ENCODE assay signal across 27 mouse cellular contexts in genomic region chr3:21778789-21779188, GRCm38 (mm10).
DNase-seq lines count a peak whose midpoint lies in the region; ATAC-seq and TF ChIP-seq lines count a peak whose summit lies in the region.
"Had no signal": no experiment of that assay in that cellular context is flagged by ENCODE, and none has a peak within 500 bp of the region (broad histone marks: within the 10 kb centered on the region; RNA-seq: fewer than 3 reads in every experiment).

No protein-coding gene starts in this region.

- H3K4me2 ChIP-seq in embryonic facial prominence, embryonic 14.5 days (ENCODE audit: low read depth, low read length), result no peak overlapping the region
- H3K4me2 ChIP-seq in forebrain, embryonic 12.5 days, result no peak overlapping the region
- no peak overlapping the region for H3K4me2 ChIP-seq in forebrain, embryonic 15.5 days (replicated peaks)
- no peak overlapping the region for H3K4me2 ChIP-seq in forebrain, embryonic 13.5 days
- H3K4me2 ChIP-seq in heart, embryonic 11.5 days, result no peak overlapping the region
- H3K4me2 ChIP-seq: embryonic facial prominence, embryonic 12.5 days; heart, embryonic 13.5 days; hindbrain, embryonic 14.5 days had no signal

- no peak for ATAC-seq in embryonic facial prominence, embryonic 14.5 days (ENCODE audit: low read depth)
- peak; percentile 61; the same call in 1 of the 2 replicates for ATAC-seq in forebrain, embryonic 12.5 days (ENCODE audit: low FRiP score)
- ATAC-seq in forebrain, embryonic 15.5 days (replicated peaks), result no peak
- peak; percentile 38; the same call in 1 of the 2 replicates for ATAC-seq in forebrain, embryonic 13.5 days
- no peak for ATAC-seq in heart, embryonic 11.5 days (replicated peaks; ENCODE audit: insufficient number of reproducible peaks, low FRiP score, low TSS enrichment)
- ATAC-seq: CD4-positive, CD25-positive, alpha-beta regulatory T cell, adult 4 months; hindbrain, postnatal 0 days; intestine, postnatal 0 days had no signal

- no peak overlapping the region for H3K27ac ChIP-seq in embryonic facial prominence, embryonic 14.5 days (replicated peaks; ENCODE audit: low read depth, low read length)
- H3K27ac ChIP-seq in embryonic facial prominence, embryonic 10.5 days (replicated peaks), result no peak overlapping the region
- no peak overlapping the region for H3K27ac ChIP-seq in forebrain, embryonic 12.5 days
- H3K27ac ChIP-seq in forebrain, embryonic 15.5 days (replicated peaks), result no peak overlapping the region
- H3K27ac ChIP-seq in forebrain, embryonic 13.5 days, result no peak overlapping the region
- H3K27ac ChIP-seq in heart, embryonic 11.5 days (ENCODE audit: low read depth, low read length), result no peak overlapping the region
- H3K27ac ChIP-seq: embryonic facial prominence, embryonic 12.5 days; gastrocnemius, adult 2 months; heart, embryonic 13.5 days; hindbrain, embryonic 14.5 days; hindbrain, postnatal 0 days had no signal

- no peak overlapping the region for H3K9ac ChIP-seq in embryonic facial prominence, embryonic 14.5 days (ENCODE audit: low read depth, low read length)
- H3K9ac ChIP-seq in forebrain, embryonic 12.5 days, result no peak overlapping the region
- no peak overlapping the region for H3K9ac ChIP-seq in forebrain, embryonic 15.5 days (replicated peaks)
- H3K9ac ChIP-seq in forebrain, embryonic 13.5 days, result no peak overlapping the region
- no peak overlapping the region for H3K9ac ChIP-seq in heart, embryonic 11.5 days (ENCODE audit: low read depth, low read length)
- H3K9ac ChIP-seq: embryonic facial prominence, embryonic 12.5 days; heart, embryonic 13.5 days; hindbrain, embryonic 14.5 days had no signal

- H3K9me3 ChIP-seq in embryonic facial prominence, embryonic 14.5 days (ENCODE audit: control insufficient read depth, low read length), result no peaks in the 10 kb centered on the region
- H3K9me3 ChIP-seq in embryonic facial prominence, embryonic 10.5 days, result no peaks in the 10 kb centered on the region
- H3K9me3 ChIP-seq in forebrain, embryonic 12.5 days, result no peaks in the 10 kb centered on the region
- no peaks in the 10 kb centered on the region for H3K9me3 ChIP-seq in forebrain, embryonic 15.5 days
- no peaks in the 10 kb centered on the region for H3K9me3 ChIP-seq in forebrain, embryonic 13.5 days (replicated peaks)
- H3K9me3 ChIP-seq in heart, embryonic 11.5 days (replicated peaks; ENCODE audit: control insufficient read depth, low read length), result no peaks in the 10 kb centered on the region
- H3K9me3 ChIP-seq: embryonic facial prominence, embryonic 12.5 days; heart, embryonic 13.5 days had no signal

- no peak for TF ChIP-seq CTCF in brain, embryonic 14.5 days (IDR thresholded peaks at IDR 0.05; ENCODE audit: borderline replicate concordance, extremely low read depth, insufficient read depth, insufficient read length)

- no peaks in the 10 kb centered on the region for H3K4me1 ChIP-seq in embryonic facial prominence, embryonic 14.5 days (ENCODE audit: control insufficient read depth, insufficient read depth, low read length)
- H3K4me1 ChIP-seq in embryonic facial prominence, embryonic 10.5 days, result no peaks in the 10 kb centered on the region
- no peaks in the 10 kb centered on the region for H3K4me1 ChIP-seq in forebrain, embryonic 12.5 days
- H3K4me1 ChIP-seq in forebrain, embryonic 15.5 days, result no peaks in the 10 kb centered on the region
- H3K4me1 ChIP-seq in forebrain, embryonic 13.5 days, result 0 out of 2 replicates have a peak, but pooled peaks cover 4% of the 10 kb centered on the region
- H3K4me1 ChIP-seq in heart, embryonic 11.5 days (ENCODE audit: control insufficient read depth, insufficient read depth, low read length), result no peaks in the 10 kb centered on the region
- H3K4me1 ChIP-seq: embryonic facial prominence, embryonic 12.5 days had no signal

- 75% methylated on average over 4 of the region's 4 CpGs for WGBS in embryonic facial prominence, embryonic 14.5 days
- 72% methylated on average over 4 of the region's 4 CpGs for WGBS in embryonic facial prominence, embryonic 10.5 days
- 16% methylated on average over 4 of the region's 4 CpGs for WGBS in forebrain, embryonic 12.5 days
- 2% methylated on average over 4 of the region's 4 CpGs for WGBS in forebrain, embryonic 15.5 days
- WGBS in forebrain, embryonic 13.5 days, result 10% methylated on average over 4 of the region's 4 CpGs
- 41% methylated on average over 4 of the region's 4 CpGs for WGBS in heart, embryonic 11.5 days (ENCODE audit: insufficient replicate concordance)

- no peak overlapping the region for H3K4me3 ChIP-seq in embryonic facial prominence, embryonic 14.5 days (ENCODE audit: low read depth, low read length)
- H3K4me3 ChIP-seq in embryonic facial prominence, embryonic 10.5 days, result no peak overlapping the region
- no peak overlapping the region for H3K4me3 ChIP-seq in forebrain, embryonic 12.5 days (replicated peaks)
- no peak overlapping the region for H3K4me3 ChIP-seq in forebrain, embryonic 15.5 days
- no peak overlapping the region for H3K4me3 ChIP-seq in forebrain, embryonic 13.5 days
- no peak overlapping the region for H3K4me3 ChIP-seq in heart, embryonic 11.5 days (ENCODE audit: low read depth, low read length)
- H3K4me3 ChIP-seq: embryonic facial prominence, embryonic 12.5 days; erythroblast, embryonic 14.5 days; gastrocnemius, adult 2 months; heart, embryonic 13.5 days had no signal

- peak; percentile 46 for DNase-seq in embryonic facial prominence, embryonic 14.5 days (ENCODE audit: low spot score)
- no peak for DNase-seq in embryonic facial prominence, embryonic 10.5 days (ENCODE audit: low spot score)
- peak; percentile 62 for DNase-seq in brain, embryonic 14.5 days (ENCODE audit: low read depth)
- DNase-seq in spleen, postnatal 14 days (ENCODE audit: low spot score in 2 of 2), result no peak
- DNase-seq: adrenal gland, adult 2 months; adrenal gland, postnatal 14 days; cerebellum, adult 11-12 months; cerebellum, adult 8-10 months; cerebellum, postnatal 10 days; cerebellum, postnatal 36 days; gastrocnemius, adult 2 months; gastrocnemius, postnatal 25 days; heart, adult 18-20 months; heart, postnatal 14 days; heart, postnatal 4 days; kidney, adult 2 months had no signal

- no peaks in the 10 kb centered on the region for H3K27me3 ChIP-seq in embryonic facial prominence, embryonic 14.5 days (replicated peaks; ENCODE audit: control insufficient read depth, insufficient read depth, low read length)
- H3K27me3 ChIP-seq in embryonic facial prominence, embryonic 10.5 days (replicated peaks; ENCODE audit: low read depth, poor library complexity, severe bottlenecking), result no peaks in the 10 kb centered on the region
- H3K27me3 ChIP-seq in forebrain, embryonic 12.5 days, result no peaks in the 10 kb centered on the region
- H3K27me3 ChIP-seq in forebrain, embryonic 15.5 days, result no peaks in the 10 kb centered on the region
- no peaks in the 10 kb centered on the region for H3K27me3 ChIP-seq in forebrain, embryonic 13.5 days
- H3K27me3 ChIP-seq in heart, embryonic 11.5 days (ENCODE audit: control insufficient read depth, insufficient read depth, low read length), result no peaks in the 10 kb centered on the region
- H3K27me3 ChIP-seq: embryonic facial prominence, embryonic 12.5 days; heart, embryonic 13.5 days had no signal

- no peaks in the 10 kb centered on the region for H3K36me3 ChIP-seq in embryonic facial prominence, embryonic 14.5 days (ENCODE audit: control insufficient read depth, insufficient read depth, low read length)
- no peaks in the 10 kb centered on the region for H3K36me3 ChIP-seq in embryonic facial prominence, embryonic 10.5 days (replicated peaks)
- H3K36me3 ChIP-seq in forebrain, embryonic 12.5 days (replicated peaks), result no peaks in the 10 kb centered on the region
- H3K36me3 ChIP-seq in forebrain, embryonic 15.5 days, result no peaks in the 10 kb centered on the region
- H3K36me3 ChIP-seq in forebrain, embryonic 13.5 days (ENCODE audit: poor library complexity, severe bottlenecking), result no peaks in the 10 kb centered on the region
- no peaks in the 10 kb centered on the region for H3K36me3 ChIP-seq in heart, embryonic 11.5 days (ENCODE audit: control insufficient read depth, insufficient read depth, low read length)
- H3K36me3 ChIP-seq: embryonic facial prominence, embryonic 12.5 days; heart, embryonic 13.5 days had no signal

- TF ChIP-seq POLR2A in brain, embryonic 14.5 days (IDR thresholded peaks at IDR 0.05; ENCODE audit: borderline replicate concordance, extremely low read depth, insufficient read depth, insufficient read length, poor library complexity, severe bottlenecking), result no peak

Comparison
In these comparisons a context has a peak if more than half of its experiments do, and no peak if none do; other contexts are left out.
1. ATAC-seq: peak in forebrain, embryonic 12.5 days (single experiment) and forebrain, embryonic 13.5 days (single experiment); none in embryonic facial prominence, embryonic 14.5 days (single experiment), forebrain, embryonic 15.5 days (single experiment) and heart, embryonic 11.5 days (single experiment).
2. DNase-seq: peak in embryonic facial prominence, embryonic 14.5 days (single experiment) and brain, embryonic 14.5 days (single experiment); none in embryonic facial prominence, embryonic 10.5 days (single experiment) and spleen, postnatal 14 days (0 of 2).